Mouse (Mus musculus): Measurements from ENCODE around the gene Gm1604a. TPM values are rescaled to one million over a fixed set of nuclear protein-coding genes. Genes with fewer than 3 reads are reported as not detected.

The Gm1604a gene
- polyA plus RNA-seq (2015; fragmentation: Illumina TruSeq; extraction: RNeasy Lipid Tissue Mini Kit (QIAGEN cat#74804); ENCODE audit: insufficient read depth, low replicate concordance): not detected

GRCm38 (mm10) chr17:7025257-7025656 lies at the start of gene Gm1604a:
Gm1604a (plus strand) TSS chr17:7025568.

DNA sequence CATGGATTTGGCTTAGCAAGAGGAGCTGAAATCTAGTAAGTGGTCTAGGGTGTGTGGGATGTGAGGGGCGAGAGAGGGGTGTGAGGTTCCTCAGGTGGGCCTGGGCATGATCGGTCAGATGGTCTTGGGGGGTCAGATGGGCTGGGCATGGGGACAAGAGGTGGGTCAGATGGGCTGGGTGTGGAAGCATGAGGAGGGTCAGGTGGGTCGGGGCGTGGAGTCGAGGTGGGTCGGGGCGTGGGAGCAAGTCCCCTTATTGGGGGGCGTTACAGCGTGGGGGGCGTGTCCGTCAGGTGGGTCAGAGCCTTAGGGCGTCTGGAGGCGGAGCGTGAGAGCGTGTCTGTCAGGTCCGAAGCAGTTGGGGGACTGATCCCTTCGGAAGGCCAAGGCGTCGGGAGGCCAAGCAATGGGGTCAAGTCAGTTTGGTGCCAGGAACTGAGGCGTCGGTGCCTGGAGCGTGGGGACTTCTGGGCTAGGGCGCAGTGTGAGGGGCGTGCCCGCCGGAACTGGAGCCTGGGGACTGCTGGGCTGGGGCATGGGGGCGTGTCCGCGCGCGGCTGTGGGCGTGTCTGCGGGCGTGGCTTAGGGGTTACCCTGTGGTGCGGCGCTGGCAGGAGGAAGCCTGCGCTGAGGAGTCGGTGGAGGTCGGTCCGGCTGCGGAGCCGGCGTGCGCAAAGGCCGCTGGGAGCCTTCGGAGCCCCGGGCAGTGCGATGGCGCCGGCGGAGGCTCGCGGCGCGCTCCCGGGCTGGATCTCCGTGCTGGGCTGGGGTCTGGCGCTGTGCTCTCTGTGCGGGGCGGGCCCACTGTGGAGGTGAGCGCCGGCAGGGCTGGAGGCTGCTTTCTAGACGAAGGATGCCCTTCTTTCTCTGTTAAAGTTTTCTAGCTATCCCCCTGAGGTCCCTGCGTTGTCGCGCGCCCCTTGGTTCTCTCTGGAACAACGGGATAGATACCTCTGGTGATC lies 46.8 kb upstream of the Gm1604a start, which contains the start of gene Gm49721:
Gene Gm49721 (plus strand): TSS at position 618 of the 962 bp plus-strand sequence.

Other genes starting within 250 kb of the Gm1604a start
- 161 TPM for gene Ezr, start 242.8 kb upstream of the Gm1604a start, polyA plus RNA-seq (2015; fragmentation: Illumina TruSeq; extraction: RNeasy Lipid Tissue Mini Kit (QIAGEN cat#74804); ENCODE audit: insufficient read depth, low replicate concordance)
- gene Rsph3b, start 76.9 kb upstream of the Gm1604a start, polyA plus RNA-seq (2015; fragmentation: Illumina TruSeq; extraction: RNeasy Lipid Tissue Mini Kit (QIAGEN cat#74804); ENCODE audit: insufficient read depth, low replicate concordance): 20.9 TPM
- 42.7 TPM for gene Tagap1, start 64.4 kb upstream of the Gm1604a start, polyA plus RNA-seq (2015; fragmentation: Illumina TruSeq; extraction: RNeasy Lipid Tissue Mini Kit (QIAGEN cat#74804); ENCODE audit: insufficient read depth, low replicate concordance)
- gene Rnaset2b, start 54.9 kb upstream of the Gm1604a start, polyA plus RNA-seq (2015; fragmentation: Illumina TruSeq; extraction: RNeasy Lipid Tissue Mini Kit (QIAGEN cat#74804); ENCODE audit: insufficient read depth, low replicate concordance): 413 TPM
- gene Gm49721, start 46.7 kb upstream of the Gm1604a start, polyA plus RNA-seq (2015; fragmentation: Illumina TruSeq; extraction: RNeasy Lipid Tissue Mini Kit (QIAGEN cat#74804); ENCODE audit: insufficient read depth, low replicate concordance): not detected
- gene Rps6ka2, start 144.5 kb downstream of the Gm1604a start, polyA plus RNA-seq (2015; fragmentation: Illumina TruSeq; extraction: RNeasy Lipid Tissue Mini Kit (QIAGEN cat#74804); ENCODE audit: insufficient read depth, low replicate concordance): 3.2 TPM